Mouse (Mus musculus) stomach, embryonic 14.5 days (tissue): ENCODE measurements around the gene Il27ra. TPM values are rescaled to one million over a fixed set of nuclear protein-coding genes. Genes with fewer than 3 reads are reported as not detected.
A peak's percentile ranks its signal among the peaks of the same experiment; 100 is the strongest.

Source experiments
- ATAC-seq: fragments of 200-750 bp; cut with Nextera tagmentation; 2 replicates; pipeline ENCODE4 v1.8.0; 2017; ENCODE audit warnings: low read depth, moderate TSS enrichment; ENCODE audit not compliant: insufficient number of reproducible peaks, insufficient read depth, low FRiP score
- H3K27ac ChIP-seq: fragments of 300-500 bp; sonication (generic); 2 replicates; pipeline ENCODE4 v1.5.1; 2014; ENCODE audit warnings: mild to moderate bottlenecking, low read length, moderate library complexity, mixed read lengths
- H3K27me3 ChIP-seq: fragments of 300-500 bp; sonication (generic); 2 replicates; pipeline ENCODE4 v1.6.1; 2014; ENCODE audit warnings: low read length, control low read depth, mixed read lengths; ENCODE audit not compliant: control insufficient read depth, insufficient read depth
- H3K36me3 ChIP-seq: fragments of 300-500 bp; sonication (generic); 2 replicates; pipeline ENCODE4 v1.6.1; 2014; ENCODE audit warnings: mild to moderate bottlenecking, control low read depth, low read length, moderate library complexity, mixed read lengths; ENCODE audit not compliant: control insufficient read depth, insufficient read depth
- H3K4me1 ChIP-seq: fragments of 300-500 bp; sonication (generic); 2 replicates; pipeline ENCODE4 v1.6.1; 2014; ENCODE audit warnings: low read length, control low read depth, mixed read lengths; ENCODE audit not compliant: control insufficient read depth, insufficient read depth
- H3K4me2 ChIP-seq: fragments of 300-500 bp; sonication (generic); replicated peaks from 2 replicates; pipeline ENCODE4 v1.6.1; 2014; ENCODE audit warnings: low read depth, low read length, control low read depth
- H3K4me3 ChIP-seq: fragments of 300-500 bp; sonication (generic); 2 replicates; pipeline ENCODE4 v1.5.1; 2014; ENCODE audit warnings: low read depth, low read length, control low read depth
- H3K9ac ChIP-seq: fragments of 300-500 bp; sonication (generic); replicated peaks from 2 replicates; pipeline ENCODE4 v1.6.1; 2014; ENCODE audit warnings: low read depth, mild to moderate bottlenecking, control low read depth, low read length, moderate library complexity, mixed read lengths
- H3K9me3 ChIP-seq: fragments of 300-500 bp; sonication (generic); 2 replicates; pipeline ENCODE4 v1.6.1; 2016; ENCODE audit warnings: low read depth, low read length, control low read depth; ENCODE audit not compliant: control insufficient read depth
- WGBS: fragments of 180-500 bp; shearing (Covaris S2); extraction: QIAGEN DNeasy Blood & Tissue Kit; methylation state at CpG from one replicate; pipeline ENCODE4 v1.1.7; 2014; 5-methylcytosine and 5-hydroxymethylcytosine counted together
- polyA plus RNA-seq: library from polyadenylated mRNA; unstranded; fragments of >200 nt; fragmentation: Nextera tagmentation; extraction: Ambion mirVana; gene quantifications from 2 replicates; pipeline ENCODE4 v1.2.1, GENCODE M21; 2014

The Il27ra gene
- polyA plus RNA-seq = 1.1 and 1.3 TPM in 2 replicates

GRCm38 (mm10) chr8:84042066-84042947, at the start of gene Il27ra:
Gene Il27ra, minus strand, starts transcription at chr8:84042589.
- Histone ChIP-seq H3K4me1 (0 out of 2 replicates have a peak, but pooled peaks cover 3% of the 10 kb centered on the region), H3K9me3 (no peaks in the 10 kb centered on the region), H3K4me2 (peak within 1 kb of the TSS; percentile 64), H3K27ac (no peak within 1 kb of the TSS), H3K4me3 (peak within 1 kb of the TSS; percentile 26), H3K9ac (no peak within 1 kb of the TSS; the same call in 1 of the 2 replicates), H3K36me3 (no peaks in the 10 kb centered on the region), H3K27me3 (peaks cover 29% of the 10 kb centered on the region)
- WGBS = 6% methylated on average over 40 of the region's 40 CpGs
- ATAC-seq = peak; percentile 55

- Histone ChIP-seq H3K4me3 (no peak overlapping the region), H3K27me3 (no peaks in the 10 kb centered on the region), H3K9me3 (no peaks in the 10 kb centered on the region), H3K4me1 (no peaks in the 10 kb centered on the region), H3K9ac (no peak overlapping the region), H3K4me2 (no peak overlapping the region), H3K27ac (no peak overlapping the region), H3K36me3 (peaks cover 69% of the 10 kb centered on the region)
- 90% methylated on average over 8 of the region's 8 CpGs for WGBS
- ATAC-seq = no peak
Observed at GRCm38 (mm10) chr8:84090585-84090984, 48.2 kb upstream of the Il27ra start.

GRCm38 (mm10) chr8:84089277-84089676, 46.9 kb upstream of the Il27ra start:
- Histone ChIP-seq H3K4me1 (no peaks in the 10 kb centered on the region), H3K36me3 (peaks cover 60% of the 10 kb centered on the region), H3K4me3 (no peak overlapping the region), H3K9me3 (no peaks in the 10 kb centered on the region), H3K27ac (no peak overlapping the region), H3K27me3 (no peaks in the 10 kb centered on the region), H3K9ac (no peak overlapping the region), H3K4me2 (no peak overlapping the region)
- 69% methylated on average over 9 of the region's 9 CpGs for WGBS
- ATAC-seq = no peak

DNA sequence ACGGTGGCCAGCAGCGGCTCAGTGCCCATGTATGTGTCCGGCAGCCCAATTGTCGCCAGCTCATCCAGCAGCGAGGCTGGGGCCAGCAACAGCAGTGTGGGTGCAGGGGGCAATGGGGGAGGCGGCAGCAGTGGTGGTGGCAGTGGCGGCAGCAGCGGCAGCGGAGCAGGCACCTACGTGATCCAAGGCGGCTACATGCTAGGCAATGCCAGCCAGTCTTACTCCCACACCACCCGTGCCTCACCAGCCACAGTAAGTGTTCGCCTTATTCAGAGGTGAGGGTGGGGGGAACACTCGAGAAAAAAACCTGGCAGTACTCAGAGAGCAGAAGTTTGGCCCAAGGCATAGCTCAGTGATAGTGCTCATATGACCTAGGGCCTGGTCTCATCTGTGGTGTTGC, 45.4 kb upstream of the Il27ra start:
- Histone ChIP-seq H3K9ac (no peak overlapping the region), H3K27ac (no peak overlapping the region), H3K27me3 (no peaks in the 10 kb centered on the region), H3K9me3 (no peaks in the 10 kb centered on the region), H3K4me3 (no peak overlapping the region), H3K4me1 (no peaks in the 10 kb centered on the region), H3K36me3 (peaks cover 56% of the 10 kb centered on the region), H3K4me2 (no peak overlapping the region)
- no peak for ATAC-seq
- 94% methylated on average over 14 of the region's 14 CpGs for WGBS

- WGBS = 88% methylated on average over 7 of the region's 7 CpGs
- H3K4me3 ChIP-seq = no peak overlapping the region
- H3K4me2 ChIP-seq = no peak overlapping the region
- H3K27me3 ChIP-seq = no peaks in the 10 kb centered on the region
- peaks cover 56% of the 10 kb centered on the region for H3K36me3 ChIP-seq
- H3K4me1 ChIP-seq = no peaks in the 10 kb centered on the region
- no peak overlapping the region for H3K9ac ChIP-seq
- ATAC-seq = no peak
- H3K9me3 ChIP-seq = no peaks in the 10 kb centered on the region
- no peak overlapping the region for H3K27ac ChIP-seq
Observed at GRCm38 (mm10) chr8:84087156-84087555, 44.8 kb upstream of the Il27ra start.

DNA sequence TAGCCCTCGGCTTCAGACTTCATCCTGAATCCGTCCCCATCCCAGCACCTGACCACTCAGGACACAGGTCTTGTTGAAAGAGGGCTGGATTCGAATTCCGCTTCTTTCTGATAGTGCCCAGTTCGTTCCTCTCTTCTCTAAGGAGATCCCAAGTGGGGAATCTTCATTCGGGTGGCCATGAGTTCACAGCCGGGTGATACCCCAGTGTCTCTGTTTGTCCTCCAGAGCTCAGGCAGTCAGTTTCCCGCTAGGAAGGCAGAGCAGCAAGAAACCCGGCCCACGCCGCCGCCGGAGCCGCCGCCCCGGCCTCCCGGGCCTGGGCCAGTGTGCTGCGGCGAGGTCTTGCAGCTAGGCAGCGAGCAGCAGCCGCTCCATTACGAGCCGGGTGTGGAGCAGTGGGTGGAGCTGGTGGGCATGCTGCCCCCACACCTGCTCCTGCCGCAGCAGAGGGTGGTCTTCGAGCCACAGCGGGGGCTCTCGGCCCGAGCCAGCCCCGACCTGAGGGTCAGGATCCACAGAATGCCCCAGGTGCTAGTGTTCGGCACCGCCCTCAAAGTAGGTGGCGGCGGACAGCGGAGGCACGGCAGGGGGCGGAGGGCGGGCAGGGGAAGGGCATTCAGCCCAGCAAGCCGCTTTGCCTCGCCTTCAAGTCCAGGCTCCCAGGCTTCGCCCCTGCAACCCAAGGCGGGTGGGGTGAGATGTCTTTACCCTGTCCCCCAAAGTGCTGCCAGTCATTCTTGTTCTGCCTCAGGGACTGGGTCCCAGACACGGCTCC, 42.1 kb upstream of the Il27ra start:
- Histone ChIP-seq H3K4me3 (no peak overlapping the region), H3K4me1 (no peaks in the 10 kb centered on the region), H3K27me3 (no peaks in the 10 kb centered on the region), H3K36me3 (peaks cover 63% of the 10 kb centered on the region), H3K4me2 (peak overlapping the region; percentile 17), H3K9me3 (no peaks in the 10 kb centered on the region), H3K9ac (no peak overlapping the region), H3K27ac (no peak overlapping the region)
- WGBS = 49% methylated on average over 42 of the region's 42 CpGs
- ATAC-seq = no peak

DNA sequence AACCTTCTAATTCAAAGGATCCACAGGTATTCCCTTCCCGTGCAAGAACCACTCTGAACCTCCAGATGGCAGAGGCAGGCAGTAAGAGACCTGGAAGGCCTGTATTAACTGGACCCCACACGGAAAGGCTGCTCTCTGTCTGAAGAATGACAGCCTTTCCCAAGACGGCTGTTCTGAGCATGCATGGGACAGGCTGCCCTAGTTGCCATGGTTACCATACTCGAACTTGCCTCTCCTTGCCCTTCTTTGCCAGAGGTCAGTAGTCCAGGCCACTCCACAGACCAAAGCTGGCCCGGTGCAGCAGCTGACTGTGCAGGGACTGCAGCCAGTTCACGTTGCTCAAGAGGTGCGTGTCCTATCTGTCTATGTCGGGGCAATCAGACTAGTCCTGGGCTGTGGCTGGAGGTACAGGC, 41.4 kb upstream of the Il27ra start:
- WGBS = 29% methylated on average over 8 of the region's 8 CpGs
- Histone ChIP-seq H3K9ac (no peak overlapping the region), H3K36me3 (peaks cover 57% of the 10 kb centered on the region), H3K27ac (no peak overlapping the region), H3K9me3 (no peaks in the 10 kb centered on the region), H3K4me3 (no peak overlapping the region), H3K4me1 (no peaks in the 10 kb centered on the region), H3K4me2 (no peak overlapping the region), H3K27me3 (no peaks in the 10 kb centered on the region)
- no peak for ATAC-seq

DNA sequence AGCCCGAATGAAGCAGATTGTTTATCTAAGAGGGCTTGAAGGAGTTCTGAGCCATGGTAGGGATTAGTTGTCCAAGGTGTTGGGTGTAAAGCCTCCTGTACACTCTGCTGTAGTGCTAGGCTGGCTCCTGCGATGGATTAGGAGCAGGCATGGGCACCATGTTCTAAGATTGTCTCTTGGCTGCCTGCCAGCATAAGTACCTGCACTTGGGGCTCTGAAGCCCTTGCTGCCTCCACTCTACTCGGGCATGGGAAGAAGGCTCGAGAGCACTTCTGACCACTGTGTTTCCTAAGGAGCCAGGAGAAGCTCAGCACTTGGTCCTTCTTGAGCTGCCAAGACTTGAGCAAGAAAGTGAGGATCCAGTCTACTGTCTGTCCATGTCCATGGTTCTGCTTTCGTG, 36.8 kb upstream of the Il27ra start:
- peaks cover 35% of the 10 kb centered on the region for H3K36me3 ChIP-seq
- no peaks in the 10 kb centered on the region for H3K4me1 ChIP-seq

More for the DNA sequence above, 36.8 kb upstream of the Il27ra start:
- Histone ChIP-seq H3K9me3 (no peaks in the 10 kb centered on the region), H3K27me3 (no peaks in the 10 kb centered on the region), H3K9ac (no peak overlapping the region), H3K4me2 (no peak overlapping the region), H3K4me3 (no peak overlapping the region), H3K27ac (no peak overlapping the region)
- WGBS = 72% methylated on average over 5 of the region's 5 CpGs
- ATAC-seq = no peak
